Mouse (Mus musculus): ENCODE data around the gene Erc2.
"Not testable (repeated sequence)": the region's sequence is repeated elsewhere in the genome, so short reads cannot be mapped to it uniquely, and the experiment has no call there.

The Erc2 gene

GRCm38 (mm10) chr14:27828089-27828488 lies 205.9 kb downstream of the Erc2 start:
- DNase-seq (ENCODE audit: low read depth, low spot score) = no peak

GRCm38 (mm10) chr14:27832196-27832595 lies 210.0 kb downstream of the Erc2 start:
- no peak for DNase-seq (ENCODE audit: low read depth, low spot score)

- DNase-seq (ENCODE audit: low read depth, low spot score) = no peak
Observed at GRCm38 (mm10) chr14:27835351-27835750, 213.1 kb downstream of the Erc2 start.

- DNase-seq (ENCODE audit: low read depth, low spot score) = no peak
Observed at GRCm38 (mm10) chr14:27837601-27838105, 215.4 kb downstream of the Erc2 start.

- DNase-seq (ENCODE audit: low read depth, low spot score) = no peak
Observed at GRCm38 (mm10) chr14:27840120-27840519, 217.9 kb downstream of the Erc2 start.

- peak; percentile 93 for DNase-seq (ENCODE audit: low read depth, low spot score)
Observed at GRCm38 (mm10) chr14:27846875-27847274, 224.6 kb downstream of the Erc2 start.

- DNase-seq (ENCODE audit: low read depth, low spot score) = no peak
Observed at GRCm38 (mm10) chr14:27847291-27847690, 225.1 kb downstream of the Erc2 start.

GRCm38 (mm10) chr14:27851231-27851630 lies 229.0 kb downstream of the Erc2 start:
- DNase-seq (ENCODE audit: low read depth, low spot score) = no peak

GRCm38 (mm10) chr14:27852606-27853005 lies 230.4 kb downstream of the Erc2 start:
- DNase-seq (ENCODE audit: low read depth, low spot score) = peak; percentile 89

GRCm38 (mm10) chr14:27860371-27861046 lies 238.3 kb downstream of the Erc2 start:
- peak; percentile 91 for DNase-seq (ENCODE audit: low read depth, low spot score)

- no peak for DNase-seq (ENCODE audit: low read depth, low spot score)
Observed at GRCm38 (mm10) chr14:27862299-27862698, 240.1 kb downstream of the Erc2 start.

GRCm38 (mm10) chr14:27867386-27867785 lies 245.2 kb downstream of the Erc2 start:
- no peak for DNase-seq (ENCODE audit: low read depth, low spot score)

- DNase-seq (ENCODE audit: low read depth, low spot score) = no peak
Observed at GRCm38 (mm10) chr14:27873619-27874018, 251.4 kb downstream of the Erc2 start.

GRCm38 (mm10) chr14:27875991-27876411 lies 253.8 kb downstream of the Erc2 start:
- peak; percentile 87 for DNase-seq (ENCODE audit: low read depth, low spot score)

- no peak for DNase-seq (ENCODE audit: low read depth, low spot score)
Observed at GRCm38 (mm10) chr14:27881972-27882371, 259.7 kb downstream of the Erc2 start.

- not testable (repeated sequence) for DNase-seq (ENCODE audit: low read depth, low spot score)
Observed at GRCm38 (mm10) chr14:27886337-27886736, 264.1 kb downstream of the Erc2 start.

- DNase-seq (ENCODE audit: low read depth, low spot score) = no peak
Observed at GRCm38 (mm10) chr14:27887488-27887887, 265.3 kb downstream of the Erc2 start.

- no peak for DNase-seq (ENCODE audit: low read depth, low spot score)
Observed at GRCm38 (mm10) chr14:27889650-27890049, 267.4 kb downstream of the Erc2 start.

- no peak for DNase-seq (ENCODE audit: low read depth, low spot score)
Observed at GRCm38 (mm10) chr14:27892416-27892815, 270.2 kb downstream of the Erc2 start.

GRCm38 (mm10) chr14:27901772-27902171 lies 279.5 kb downstream of the Erc2 start:
- no peak for DNase-seq (ENCODE audit: low read depth, low spot score)

- DNase-seq (ENCODE audit: low read depth, low spot score) = no peak
Observed at GRCm38 (mm10) chr14:27921656-27922373, 299.6 kb downstream of the Erc2 start.

- DNase-seq (ENCODE audit: low read depth, low spot score) = no peak
Observed at GRCm38 (mm10) chr14:27927369-27927768, 305.1 kb downstream of the Erc2 start.

GRCm38 (mm10) chr14:27933533-27933932 lies 311.3 kb downstream of the Erc2 start:
- DNase-seq (ENCODE audit: low read depth, low spot score) = no peak
